Mouse (Mus musculus): ENCODE measurements around the gene Inppl1.

Inppl1 gene

DNA sequence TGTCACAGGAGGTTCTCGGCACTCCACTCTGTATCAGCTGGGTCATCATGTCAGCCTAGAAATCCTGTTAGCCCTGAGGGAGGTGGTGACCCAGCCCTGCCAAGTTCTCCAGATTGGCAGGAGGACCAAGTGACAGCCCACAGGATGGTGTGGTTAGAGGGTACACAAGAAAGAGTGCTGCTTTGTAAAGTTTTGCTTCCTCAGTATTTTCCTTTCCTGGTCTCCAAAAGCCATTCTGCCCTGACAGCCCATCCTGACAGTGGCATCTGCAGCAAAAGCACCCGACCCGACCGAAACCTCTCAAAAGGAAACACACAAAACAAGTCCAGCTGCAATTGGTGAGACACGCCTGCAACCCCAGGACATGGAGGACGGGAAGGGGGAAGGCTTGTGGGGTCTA, 6.2 kb upstream of the Inppl1 start:
- DNase-seq (ENCODE audit: low spot score): no peak

DNA sequence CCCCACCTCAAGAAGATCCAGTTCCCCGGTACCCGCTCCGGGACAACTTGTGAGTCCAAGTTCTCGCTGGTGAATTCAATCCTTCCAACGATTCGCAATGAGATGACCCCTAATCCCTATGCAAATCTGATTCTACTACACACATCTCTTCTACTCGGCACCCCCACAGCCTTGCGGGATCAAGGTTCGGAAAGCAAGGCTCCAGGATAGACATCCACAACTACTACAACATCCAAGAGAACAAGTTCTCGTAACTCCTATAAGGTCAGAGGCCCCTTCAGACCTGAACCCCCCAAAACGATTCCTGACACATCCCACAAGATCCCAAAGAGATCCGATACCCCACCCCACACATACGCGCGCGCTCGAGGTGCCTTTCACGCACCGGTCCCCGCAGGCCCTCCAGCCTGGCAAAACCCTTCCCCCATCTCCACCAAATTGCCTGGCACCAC, 849 bp downstream of the Inppl1 start:
- no peak for DNase-seq (ENCODE audit: low spot score)

DNA sequence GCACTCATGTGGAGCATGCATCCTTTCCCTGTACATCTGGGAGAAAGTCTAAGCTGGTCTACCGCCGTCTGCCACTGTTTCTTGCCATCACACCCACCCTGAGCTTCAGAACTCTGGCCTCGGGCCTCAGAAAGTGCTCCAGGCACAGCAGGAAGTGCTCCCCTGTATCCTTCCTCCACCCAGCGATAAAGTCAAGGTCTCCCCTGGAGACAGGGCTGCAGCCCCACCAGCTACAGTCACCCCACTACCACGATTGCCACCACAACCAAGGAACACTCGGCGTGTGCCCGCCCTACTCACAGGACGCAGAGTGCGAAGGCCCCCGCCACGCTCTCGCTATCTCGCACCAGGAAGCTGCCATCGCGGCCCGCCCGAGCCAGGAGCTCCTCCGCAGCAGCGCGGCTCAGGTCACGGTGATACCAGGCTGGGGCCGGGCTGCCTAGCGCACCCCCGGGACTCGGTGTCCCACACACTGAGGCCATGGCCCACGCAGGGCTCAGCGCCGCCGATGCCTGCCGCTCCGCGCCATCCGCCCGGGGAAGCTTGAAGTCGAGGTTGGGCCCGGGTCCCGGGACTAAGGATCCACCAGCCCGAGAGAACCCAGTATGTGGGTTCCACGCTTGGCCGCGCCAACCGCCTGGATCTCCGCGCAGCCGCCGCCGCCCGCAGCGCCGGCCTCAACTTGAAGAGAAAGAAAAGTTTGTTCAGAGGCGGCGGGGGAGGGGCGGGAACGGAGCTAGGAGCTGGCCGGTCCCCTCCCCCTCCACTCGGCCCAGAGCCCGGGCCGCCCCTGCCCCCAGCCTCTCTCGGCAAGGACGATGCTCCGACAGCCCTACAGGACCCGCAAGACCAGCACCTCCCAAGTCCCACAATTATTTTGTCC, 1.5 kb downstream of the Inppl1 start:
- peak; percentile 76 for DNase-seq (ENCODE audit: low spot score)

DNA sequence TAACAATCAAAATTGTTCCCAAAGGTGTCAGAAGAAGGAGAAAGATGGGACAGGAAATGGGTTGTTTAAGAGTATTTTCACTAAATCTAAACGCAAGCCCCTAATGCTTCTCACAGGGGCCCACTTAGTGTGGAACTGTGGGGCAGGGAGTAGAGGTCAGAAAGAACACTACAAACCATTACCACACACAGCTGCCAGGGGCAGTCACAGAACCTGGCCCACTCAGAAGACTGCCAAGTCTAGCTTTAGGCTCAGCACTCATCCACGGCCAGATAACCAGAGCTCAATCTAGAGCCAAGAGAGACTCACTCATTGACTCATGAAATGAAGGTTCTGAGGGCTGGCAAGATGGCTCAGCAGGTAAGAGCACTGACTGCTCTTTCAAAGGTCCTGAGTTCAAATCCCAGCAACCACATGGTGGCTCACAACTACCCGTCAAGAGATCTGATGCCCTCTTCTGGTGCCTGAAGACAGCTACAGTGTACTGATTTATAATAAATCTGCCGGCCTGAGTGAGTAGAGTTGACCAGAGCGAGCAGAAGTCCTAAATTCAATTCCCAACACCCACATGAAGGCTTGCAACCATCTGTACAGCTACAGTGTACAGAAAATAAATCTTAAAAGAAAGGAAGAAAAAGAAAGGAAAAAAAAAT, 2.4 kb downstream of the Inppl1 start:
- DNase-seq (ENCODE audit: low spot score): no peak

DNA sequence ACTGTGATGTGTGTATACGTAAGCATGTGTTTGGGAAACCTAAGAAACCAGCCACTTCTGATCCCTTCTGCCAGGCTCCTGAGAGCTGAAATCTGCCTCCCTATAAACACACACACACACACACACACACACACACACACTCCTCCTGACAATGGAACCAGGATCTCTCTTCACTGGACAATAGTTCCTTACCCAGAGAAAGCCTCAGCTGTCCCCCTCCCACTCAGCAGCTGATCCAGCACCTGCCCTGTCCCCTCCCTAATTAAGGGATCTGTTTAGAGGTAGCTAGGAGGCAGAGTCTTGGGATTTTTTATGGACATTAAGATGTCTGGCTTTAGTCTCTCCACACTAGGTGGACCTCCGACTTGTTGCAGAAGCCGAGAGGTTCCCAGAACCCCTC, 3.1 kb downstream of the Inppl1 start:
- DNase-seq (ENCODE audit: low spot score): no peak

DNA sequence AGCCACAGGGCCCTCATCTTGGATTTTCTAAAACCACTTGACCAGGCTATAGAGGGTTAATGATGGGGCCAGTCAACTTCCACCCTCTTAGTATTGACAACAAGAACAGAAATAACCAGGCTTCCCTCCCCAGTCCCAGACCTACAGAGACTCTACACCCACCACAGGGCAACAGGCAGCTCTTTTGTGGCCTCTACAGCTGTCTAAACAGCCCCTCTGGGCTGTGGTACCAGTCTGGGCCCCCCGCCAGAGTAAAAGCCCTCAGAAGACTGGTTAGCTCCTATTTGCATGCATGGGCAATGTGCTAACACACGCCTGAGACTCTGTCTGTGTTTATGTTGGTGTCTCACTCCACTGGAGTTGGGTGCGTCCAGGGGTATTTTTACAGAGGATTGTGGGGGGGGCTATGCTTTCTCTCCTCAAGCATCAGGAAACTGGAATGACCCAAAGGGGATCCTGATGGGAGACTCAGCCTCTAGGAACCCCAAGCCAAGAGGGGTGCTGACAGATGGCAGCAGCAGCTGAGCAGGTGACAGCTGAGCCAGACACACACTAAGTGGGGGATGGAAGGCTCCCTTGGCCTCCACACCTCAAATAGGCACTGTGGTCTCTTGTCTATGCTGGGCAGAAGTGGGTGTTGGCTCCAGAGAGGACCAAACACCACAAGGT, 4.0 kb downstream of the Inppl1 start:
- no peak for DNase-seq (ENCODE audit: low spot score)

DNA sequence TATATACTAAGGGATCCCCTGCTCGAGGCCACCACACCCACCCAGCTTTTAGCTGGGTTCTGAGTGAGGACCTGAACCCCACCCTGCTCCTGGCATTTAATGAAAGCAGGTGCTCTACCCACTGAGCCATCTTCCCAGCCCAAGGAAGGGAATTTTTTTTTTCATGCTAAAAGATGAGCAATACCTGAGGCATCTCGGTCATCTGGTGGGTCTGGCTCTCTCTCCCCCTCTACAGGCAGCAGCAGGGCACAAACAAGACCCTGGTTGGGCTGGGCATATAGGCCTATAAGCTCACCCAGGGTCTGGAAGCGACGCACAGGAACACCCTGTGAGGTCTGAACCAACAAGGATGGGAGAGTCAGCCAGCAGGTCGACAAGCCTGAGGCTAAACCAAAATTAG, 4.7 kb downstream of the Inppl1 start:
- no peak for DNase-seq (ENCODE audit: low spot score)

DNA sequence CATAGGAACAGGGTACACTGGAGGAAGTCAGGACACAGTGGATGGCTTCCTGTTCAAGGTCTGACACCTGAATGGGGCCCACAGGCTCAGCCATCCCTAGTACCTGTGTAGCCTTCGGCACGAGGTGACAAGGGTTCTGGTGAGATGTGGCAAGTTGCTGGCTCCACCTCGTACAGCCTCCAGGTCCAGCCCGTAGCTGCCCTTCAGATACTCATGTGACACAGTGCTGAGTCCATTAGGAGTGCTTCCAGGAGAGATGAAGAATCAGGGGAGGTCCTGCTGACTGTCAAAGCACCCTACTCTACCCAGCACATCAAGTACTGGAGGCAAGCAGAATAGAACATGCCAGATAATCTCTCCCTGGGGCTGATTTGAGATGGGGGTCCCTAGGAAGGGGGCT, 5.7 kb downstream of the Inppl1 start:
- no peak for DNase-seq (ENCODE audit: low spot score)

DNA sequence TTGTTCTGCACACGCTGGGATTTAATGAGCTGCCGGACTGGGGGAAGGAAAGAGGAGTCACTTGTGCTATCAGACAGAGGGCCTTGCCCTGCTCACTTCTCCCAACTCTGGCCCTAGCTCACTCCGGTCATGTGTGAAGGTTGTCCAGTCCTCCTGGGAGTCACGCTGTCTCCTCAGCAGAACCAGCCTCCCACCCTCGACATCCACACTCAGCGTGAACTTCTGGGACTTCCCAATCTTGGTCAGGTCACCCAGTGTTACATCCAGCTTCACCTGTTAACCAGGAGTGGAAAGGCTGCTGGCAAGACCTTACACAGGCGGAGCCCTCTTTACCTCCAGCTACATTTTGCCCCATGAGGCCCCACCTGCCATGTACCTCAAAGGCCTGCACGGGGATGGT, 6.6 kb downstream of the Inppl1 start:
- DNase-seq (ENCODE audit: low spot score): no peak

DNA sequence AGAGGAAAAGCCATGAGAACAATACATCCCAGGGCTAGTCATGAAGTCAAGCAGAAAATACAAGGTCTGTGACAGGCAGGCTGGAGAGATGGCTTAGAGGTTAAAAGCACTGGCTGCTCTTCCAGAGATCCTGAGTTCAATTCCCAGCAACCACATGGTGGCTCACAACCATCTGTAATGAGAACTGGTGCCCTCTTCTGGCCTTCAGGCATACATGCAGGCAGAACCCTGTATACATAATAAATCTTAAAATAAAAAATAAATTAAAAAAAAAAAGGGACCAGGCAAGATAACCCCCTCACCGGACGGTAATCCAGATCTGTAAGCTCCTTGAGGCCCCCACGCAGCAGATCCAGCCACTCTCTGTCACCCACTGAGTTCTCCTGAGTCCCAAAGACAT, 7.7 kb downstream of the Inppl1 start:
- no peak for DNase-seq (ENCODE audit: low spot score)

DNA sequence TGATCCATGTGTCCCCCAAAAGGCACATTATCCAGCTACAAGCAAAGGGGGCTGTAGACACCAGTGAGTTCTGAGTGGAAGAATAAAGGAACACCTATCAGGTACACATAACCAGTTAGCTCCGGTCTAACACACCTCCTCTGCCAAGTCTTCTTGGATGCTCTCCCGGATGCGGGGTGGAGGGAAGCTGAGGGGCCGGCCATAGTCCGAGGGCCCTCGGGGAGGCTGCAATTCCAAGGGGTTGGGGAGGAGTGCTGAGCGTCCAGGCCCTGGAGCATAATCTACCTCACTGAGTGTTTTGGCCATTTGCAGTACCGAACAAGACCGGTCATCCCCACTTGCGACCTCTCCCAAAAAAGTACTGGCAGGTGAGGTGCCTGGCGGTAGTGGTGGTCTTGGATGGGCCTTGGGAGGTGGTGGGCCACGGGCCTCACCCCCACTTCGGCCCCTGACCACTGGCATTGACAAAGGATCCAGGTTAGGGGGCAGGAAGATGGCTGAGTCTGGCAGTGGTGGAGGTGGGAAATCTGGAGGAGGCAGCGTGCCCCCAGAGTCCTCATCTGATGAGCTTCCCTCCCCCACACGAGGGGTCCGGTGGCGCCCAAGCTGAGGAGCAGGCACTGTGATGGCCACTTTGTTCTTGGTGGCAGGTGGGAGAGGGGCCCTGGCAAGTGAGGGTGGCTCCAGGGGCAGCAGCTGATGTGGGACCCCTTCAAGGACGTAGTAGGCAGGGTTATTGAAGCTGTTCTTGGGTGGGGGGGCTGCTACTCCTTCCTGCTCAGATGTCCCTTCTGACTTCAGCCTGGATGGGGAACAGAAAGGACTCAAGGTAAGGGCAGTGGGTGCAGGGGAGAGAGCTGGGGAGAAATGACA, 14.0 kb downstream of the Inppl1 start:
- no peak for DNase-seq (ENCODE audit: low spot score)

DNA sequence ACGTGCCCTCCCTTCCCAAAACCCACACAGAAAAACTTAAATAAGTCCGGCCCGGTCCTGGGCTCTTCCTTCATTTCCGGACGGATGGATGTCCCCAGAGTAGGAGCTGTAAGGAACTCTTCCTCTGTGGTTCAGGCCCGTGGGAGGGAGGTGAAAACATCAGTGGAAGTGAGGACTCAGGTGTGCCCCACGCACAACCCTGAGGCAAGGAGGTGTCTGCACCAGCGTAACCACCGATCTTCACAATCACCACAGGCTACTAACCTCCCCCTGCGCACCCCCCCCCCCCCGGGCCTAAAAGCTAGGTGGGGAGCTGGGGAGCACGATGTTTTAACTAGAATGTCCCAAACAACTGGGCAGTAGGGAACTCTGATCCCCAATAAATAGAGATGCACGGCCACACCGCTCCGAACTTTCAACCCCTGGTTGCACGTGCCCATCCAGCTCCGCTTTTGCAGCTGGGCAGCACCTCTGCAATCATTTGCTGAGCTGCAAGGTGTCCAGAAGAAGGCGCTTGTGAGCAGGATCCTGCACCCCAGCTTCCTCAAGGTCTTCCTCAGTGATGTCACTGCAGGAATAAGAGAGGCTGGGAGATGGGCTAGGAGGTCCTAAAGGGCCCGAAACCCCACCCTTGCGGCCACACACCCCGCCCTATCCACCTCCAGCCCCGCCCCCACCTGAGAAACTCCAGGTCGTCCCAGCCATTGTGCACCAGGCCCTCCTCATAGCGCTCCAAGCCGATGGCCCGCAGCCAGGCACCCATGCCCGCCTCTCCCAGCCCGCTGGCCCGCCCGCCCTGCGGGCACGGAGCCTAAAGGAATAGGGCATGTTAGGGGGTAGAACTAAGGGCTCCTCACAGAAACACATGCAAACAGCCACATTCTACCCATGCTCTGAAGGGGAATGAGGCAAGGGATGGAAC, 14.9 kb downstream of the Inppl1 start:
- DNase-seq (ENCODE audit: low spot score): peak; percentile 53

DNA sequence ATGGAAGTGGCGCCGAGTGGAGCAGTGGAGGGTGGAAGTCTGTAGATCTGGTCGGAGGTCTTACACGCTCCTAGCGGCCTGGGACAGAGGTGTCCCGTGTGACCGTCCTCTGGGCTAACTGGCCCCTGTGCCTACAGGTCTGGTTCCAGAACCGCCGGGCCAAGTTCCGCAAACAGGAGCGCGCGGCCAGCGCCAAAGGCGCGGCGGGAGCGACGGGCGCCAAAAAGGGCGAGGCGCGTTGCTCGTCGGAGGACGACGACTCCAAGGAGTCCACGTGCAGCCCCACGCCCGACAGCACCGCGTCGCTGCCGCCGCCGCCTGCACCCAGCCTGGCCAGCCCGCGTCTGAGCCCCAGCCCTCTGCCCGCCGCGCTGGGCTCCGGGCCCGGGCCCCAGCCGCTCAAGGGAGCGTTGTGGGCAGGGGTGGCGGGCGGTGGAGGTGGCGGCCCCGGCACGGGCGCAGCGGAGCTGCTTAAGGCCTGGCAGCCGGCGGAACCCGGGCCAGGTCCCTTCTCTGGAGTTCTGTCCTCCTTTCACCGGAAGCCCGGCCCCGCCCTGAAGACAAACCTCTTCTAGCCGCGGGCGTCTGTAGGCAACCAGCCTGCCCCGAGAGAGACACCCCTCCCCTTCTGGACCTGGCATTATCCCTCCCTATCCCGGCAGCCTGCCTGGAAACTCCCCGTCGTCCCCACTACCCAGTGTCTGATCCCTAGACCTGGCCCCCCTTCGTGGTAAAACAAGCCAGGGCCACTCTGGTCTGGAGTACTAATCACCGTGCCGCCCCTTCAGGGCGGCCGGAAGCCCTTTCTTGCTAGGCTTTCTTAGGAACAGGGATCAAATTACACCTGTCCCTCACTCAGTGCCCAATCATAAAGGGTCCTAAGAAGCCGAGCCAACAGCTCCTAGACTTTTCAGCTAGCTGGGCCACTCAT, 16.2 kb downstream of the Inppl1 start:
- DNase-seq (ENCODE audit: low spot score): peak; percentile 55

DNA sequence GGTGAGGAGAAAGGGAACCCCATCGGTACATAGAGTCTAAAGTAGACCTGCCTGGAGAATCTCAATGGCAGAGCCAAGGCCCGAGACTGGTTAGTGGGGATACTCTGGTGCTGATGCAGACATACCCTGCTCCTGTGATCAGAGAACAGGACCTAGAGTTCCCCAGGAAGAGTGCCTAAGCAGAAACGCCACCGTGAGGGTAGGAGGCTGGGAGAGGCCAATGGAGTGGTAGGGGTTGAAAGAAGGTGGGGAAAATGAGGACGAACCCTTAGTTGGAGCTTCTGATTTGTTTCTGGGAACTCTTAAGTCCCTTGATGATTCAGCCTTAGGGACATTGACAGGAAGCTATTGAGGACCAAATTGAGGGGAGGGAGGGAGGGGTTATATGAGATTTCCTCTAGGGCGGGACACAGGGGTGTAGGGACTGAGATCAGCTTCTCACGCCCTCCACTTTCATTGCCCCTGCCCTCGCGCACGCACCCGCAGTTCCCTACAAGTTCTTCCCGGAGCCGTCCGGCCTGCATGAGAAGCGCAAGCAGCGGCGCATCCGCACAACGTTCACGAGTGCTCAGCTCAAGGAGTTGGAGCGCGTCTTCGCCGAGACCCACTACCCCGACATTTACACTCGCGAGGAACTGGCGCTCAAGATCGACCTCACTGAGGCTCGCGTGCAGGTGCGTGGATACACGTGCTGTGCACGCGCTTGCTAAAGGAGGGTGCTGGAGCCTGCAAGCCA, 17.6 kb downstream of the Inppl1 start:
- peak; percentile 32 for DNase-seq (ENCODE audit: low spot score)

DNA sequence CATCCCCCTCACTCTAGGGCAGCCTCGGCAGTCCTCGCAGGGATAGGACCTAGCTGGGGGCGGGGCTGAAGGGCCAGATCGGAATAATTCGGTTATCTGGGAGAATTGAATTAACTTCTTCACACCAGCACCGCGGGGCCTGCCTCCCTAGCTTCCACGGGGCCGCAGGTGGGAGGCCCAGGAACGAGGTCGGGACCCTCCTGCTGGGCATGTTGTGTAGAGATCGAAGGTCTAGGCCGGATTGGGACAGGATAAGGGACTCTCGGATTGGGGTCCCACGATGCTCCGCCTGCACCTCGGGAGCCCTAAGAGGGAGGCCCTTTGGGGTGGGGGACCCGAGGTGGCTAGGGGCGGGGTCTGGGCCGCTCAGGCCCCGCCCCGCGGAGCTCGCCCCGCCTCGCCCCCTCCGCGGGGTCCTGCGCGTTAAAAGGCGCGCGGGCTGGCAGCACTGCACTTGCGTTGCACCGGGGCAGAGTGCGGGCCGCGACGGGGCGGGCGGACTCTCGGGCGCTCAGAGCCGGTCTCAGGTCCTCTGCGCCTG, 20.1 kb downstream of the Inppl1 start, which contains the start of gene Phox2a:
TSS of gene Phox2a (plus strand) at position 453 of the 541 bp plus-strand sequence.
- DNase-seq (ENCODE audit: low spot score): peak; percentile 42

DNA sequence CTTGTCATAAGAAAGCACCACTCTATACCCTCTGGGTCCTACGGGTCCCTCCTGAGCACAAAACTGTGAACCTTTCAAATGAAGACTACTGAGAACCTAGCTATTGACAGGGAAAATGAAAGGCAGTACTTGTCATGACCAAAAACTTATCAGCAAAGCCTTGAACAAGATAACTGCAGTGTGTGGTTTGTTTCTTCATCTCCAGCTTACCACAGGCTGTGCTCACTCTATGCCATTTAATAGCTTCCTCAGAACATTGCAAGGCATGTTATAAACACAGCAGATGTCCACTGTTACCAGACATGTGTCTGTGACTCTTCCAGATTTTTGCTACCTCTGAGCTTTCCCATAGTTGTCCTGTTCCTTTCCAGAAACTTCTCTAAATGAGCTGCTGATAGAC, 61.0 kb downstream of the Inppl1 start:
- DNase-seq (ENCODE audit: low spot score): no peak

DNA sequence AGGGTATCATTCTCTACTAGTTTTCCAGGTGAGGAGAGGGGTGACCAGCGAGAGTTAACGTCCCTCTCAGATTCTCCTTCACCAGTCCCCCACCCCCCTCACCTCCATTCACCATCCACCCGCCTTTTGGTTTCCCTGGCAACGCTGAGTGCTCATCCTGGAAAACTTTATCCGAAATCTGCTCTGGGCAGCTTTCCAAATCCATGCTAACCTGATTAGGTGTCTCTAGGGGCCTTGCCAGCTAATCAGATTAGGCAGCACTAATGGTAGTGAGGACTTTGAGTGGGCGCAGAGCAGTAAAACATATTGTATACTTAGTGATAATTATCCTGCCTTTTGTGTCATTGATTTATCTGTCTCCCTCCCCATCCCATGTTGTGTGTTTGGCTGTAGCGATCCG, 65.3 kb downstream of the Inppl1 start:
- peak; percentile 42 for DNase-seq (ENCODE audit: low spot score)

All from retina, embryonic 14.5 days (tissue).